Mouse (Mus musculus): ENCODE measurements around the gene Clip2. TPM values are rescaled to one million over a fixed set of nuclear protein-coding genes. Genes with fewer than 3 reads are reported as not detected.
"Not testable (repeated sequence)": the region's sequence is repeated elsewhere in the genome, so short reads cannot be mapped to it uniquely, and the experiment has no call there.

Gene Clip2
- polyA plus RNA-seq, 1 experiment from 2014 or later: 8.0 TPM

DNA sequence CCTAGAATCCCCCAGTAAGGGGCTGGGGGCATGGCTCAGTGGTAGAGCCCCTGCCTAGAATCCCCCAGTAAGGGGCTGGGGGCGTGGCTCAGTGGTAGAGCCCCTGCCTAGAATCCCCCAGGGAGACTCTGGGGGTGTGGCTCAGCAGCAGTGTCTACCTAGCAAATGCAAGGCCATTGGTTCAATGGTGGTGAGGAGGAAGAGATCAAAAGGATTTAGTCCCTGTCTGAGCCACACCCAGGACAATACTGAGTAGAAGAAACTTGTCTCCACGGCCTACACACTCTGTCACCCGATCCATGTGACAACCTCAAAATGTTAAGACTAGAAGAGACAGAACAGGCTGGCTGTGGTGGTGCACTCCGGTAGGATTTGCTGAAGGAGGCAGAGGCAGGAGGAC is 105.5 kb downstream of the Clip2 start:
- not testable (repeated sequence) for H3K4me1 ChIP-seq (replicated peaks; ENCODE audit: control insufficient read depth, insufficient read depth, low read length); H3K4me3 ChIP-seq (ENCODE audit: low read depth, low read length); H3K9ac ChIP-seq (ENCODE audit: low read depth, low read length); H3K4me2 ChIP-seq (replicated peaks; ENCODE audit: low read depth, low read length); H3K9me3 ChIP-seq (ENCODE audit: control insufficient read depth, low read length); H3K36me3 ChIP-seq (ENCODE audit: control insufficient read depth, insufficient read depth, low read length); H3K27ac ChIP-seq (ENCODE audit: low read depth, low read length); ATAC-seq (ENCODE audit: low FRiP score); H3K27me3 ChIP-seq (ENCODE audit: control insufficient read depth, insufficient read depth, low read length); DNase-seq (ENCODE audit: low spot score)
- 94% methylated on average over 4 of the region's 4 CpGs for WGBS

DNA sequence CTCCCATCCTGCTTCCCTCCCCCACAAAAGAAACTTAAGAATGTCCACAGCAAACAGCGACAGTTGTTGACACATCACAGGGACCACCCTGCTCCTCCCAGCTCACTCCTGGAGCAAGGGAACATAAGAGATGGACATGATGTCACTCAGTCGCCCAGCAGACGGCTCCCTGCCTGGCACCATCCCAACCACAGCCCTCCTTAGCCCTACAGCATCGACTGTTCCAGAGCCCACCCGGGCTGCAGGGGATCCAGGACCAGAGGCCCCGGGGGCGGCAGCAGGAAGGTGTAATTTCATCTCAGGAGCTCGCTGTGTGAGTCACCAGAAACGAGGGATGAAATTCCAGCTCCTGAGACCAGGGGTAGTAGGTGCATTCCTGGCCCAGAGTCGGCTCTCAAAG is 106.3 kb downstream of the Clip2 start:
- Histone ChIP-seq H3K9me3 (ENCODE audit: control insufficient read depth, low read length) (no peaks in the 10 kb centered on the region), H3K4me1 (replicated peaks; ENCODE audit: control insufficient read depth, insufficient read depth, low read length) (0 out of 2 replicates have a peak, but pooled peaks cover 3% of the 10 kb centered on the region), H3K4me2 (replicated peaks; ENCODE audit: low read depth, low read length) (no peak overlapping the region), H3K4me3 (ENCODE audit: low read depth, low read length) (no peak overlapping the region), H3K36me3 (ENCODE audit: control insufficient read depth, insufficient read depth, low read length) (peaks cover 6% of the 10 kb centered on the region), H3K27ac (ENCODE audit: low read depth, low read length) (no peak overlapping the region), H3K27me3 (ENCODE audit: control insufficient read depth, insufficient read depth, low read length) (no peaks in the 10 kb centered on the region), H3K9ac (ENCODE audit: low read depth, low read length) (no peak overlapping the region)
- no peak for ATAC-seq (ENCODE audit: low FRiP score)
- DNase-seq (ENCODE audit: low spot score): no peak
- 66% methylated on average over 10 of the region's 10 CpGs for WGBS

DNA sequence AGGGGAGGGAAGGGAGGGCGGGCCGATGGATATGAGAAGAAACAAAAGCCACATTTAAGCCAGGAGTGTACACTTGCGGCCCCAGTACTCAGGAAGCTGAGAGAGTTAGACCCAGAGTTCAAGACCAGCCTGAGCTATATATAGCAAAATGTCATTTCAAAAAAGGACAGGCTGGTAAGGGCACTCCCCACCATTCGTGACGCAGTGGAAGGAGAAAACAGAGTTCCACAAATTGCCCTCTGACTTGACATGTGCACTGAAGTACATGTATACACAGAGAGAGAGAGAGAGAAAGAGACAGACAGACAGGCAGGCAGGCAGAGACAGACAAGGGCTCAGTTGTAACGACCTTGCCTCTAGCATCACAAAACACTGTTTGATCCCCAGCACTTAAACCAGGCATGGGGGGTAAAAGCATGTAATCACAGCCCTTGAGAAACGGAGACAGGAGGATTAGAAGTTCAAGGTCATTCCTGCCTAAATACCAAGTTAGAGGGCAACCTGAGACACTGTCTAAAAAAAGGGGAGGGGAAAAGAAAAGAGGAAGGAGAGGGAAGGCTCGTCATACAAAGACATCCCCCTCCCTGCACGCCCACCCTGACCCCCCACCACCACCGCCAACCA is 106.9 kb downstream of the Clip2 start:
- H3K36me3 ChIP-seq (ENCODE audit: control insufficient read depth, insufficient read depth, low read length): peaks cover 6% of the 10 kb centered on the region

DNA sequence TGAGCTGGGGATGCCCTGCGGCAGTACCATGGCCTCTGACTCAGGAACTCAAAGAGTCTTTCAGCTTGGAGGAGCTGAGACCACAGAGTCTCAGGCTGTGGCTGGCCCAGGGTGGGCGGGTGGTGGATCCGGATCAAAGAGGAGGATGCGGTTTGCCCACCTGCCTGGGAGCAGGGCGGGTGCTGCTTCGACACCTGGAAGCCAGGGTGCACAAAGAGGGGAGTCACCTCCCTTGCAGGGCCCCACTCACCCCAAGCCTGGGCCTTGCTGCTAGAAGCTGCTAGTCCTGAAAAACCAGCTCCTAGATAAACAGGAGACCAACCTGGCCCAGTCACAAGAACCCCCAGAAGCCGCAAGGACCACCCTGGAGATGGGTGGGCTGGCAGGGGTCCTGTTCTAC is 107.8 kb downstream of the Clip2 start:
- peaks cover 6% of the 10 kb centered on the region for H3K36me3 ChIP-seq (ENCODE audit: control insufficient read depth, insufficient read depth, low read length)
- no peak overlapping the region for H3K27ac ChIP-seq (ENCODE audit: low read depth, low read length)
- no peaks in the 10 kb centered on the region for H3K27me3 ChIP-seq (ENCODE audit: control insufficient read depth, insufficient read depth, low read length)
- no peak overlapping the region for H3K4me2 ChIP-seq (replicated peaks; ENCODE audit: low read depth, low read length)
- DNase-seq (ENCODE audit: low spot score) (no peak), ATAC-seq (ENCODE audit: low FRiP score) (no peak)
- H3K9me3 ChIP-seq (ENCODE audit: control insufficient read depth, low read length): no peaks in the 10 kb centered on the region
- 90% methylated on average over 7 of the region's 7 CpGs for WGBS
- H3K4me3 ChIP-seq (ENCODE audit: low read depth, low read length): no peak overlapping the region
- 0 out of 2 replicates have a peak, but pooled peaks cover 3% of the 10 kb centered on the region for H3K4me1 ChIP-seq (replicated peaks; ENCODE audit: control insufficient read depth, insufficient read depth, low read length)
- H3K9ac ChIP-seq (ENCODE audit: low read depth, low read length): no peak overlapping the region

More for the DNA sequence above, 106.9 kb downstream of the Clip2 start:
- Histone ChIP-seq H3K9me3 (ENCODE audit: control insufficient read depth, low read length) (no peaks in the 10 kb centered on the region), H3K27me3 (ENCODE audit: control insufficient read depth, insufficient read depth, low read length) (no peaks in the 10 kb centered on the region), H3K4me3 (ENCODE audit: low read depth, low read length) (no peak overlapping the region), H3K9ac (ENCODE audit: low read depth, low read length) (no peak overlapping the region), H3K27ac (ENCODE audit: low read depth, low read length) (no peak overlapping the region), H3K4me2 (replicated peaks; ENCODE audit: low read depth, low read length) (no peak overlapping the region), H3K4me1 (replicated peaks; ENCODE audit: control insufficient read depth, insufficient read depth, low read length) (0 out of 2 replicates have a peak, but pooled peaks cover 3% of the 10 kb centered on the region)
- DNase-seq (ENCODE audit: low spot score) (no peak), ATAC-seq (ENCODE audit: low FRiP score) (no peak)
- 73% methylated on average over 10 of the region's 10 CpGs for WGBS

DNA sequence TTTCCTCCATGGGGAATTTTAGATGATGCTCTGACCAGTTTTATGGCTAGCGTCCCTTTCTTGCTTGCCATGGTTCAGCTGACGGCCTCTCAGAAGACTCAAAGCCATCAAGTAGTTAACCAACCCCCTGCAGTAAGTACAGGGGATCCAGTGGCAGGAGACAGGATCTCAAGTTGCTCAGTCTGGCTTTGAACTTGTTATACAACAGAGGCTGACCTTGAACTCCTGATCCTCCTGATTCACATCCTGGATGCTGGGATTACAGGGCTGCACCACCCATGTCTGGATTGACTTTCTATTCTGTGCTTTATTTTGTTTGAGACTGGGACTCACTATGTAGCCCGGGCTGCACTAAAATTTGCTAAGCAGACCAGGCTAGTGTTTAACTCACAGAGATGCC is 110.2 kb downstream of the Clip2 start:
- 0 out of 2 replicates have a peak, but pooled peaks cover 3% of the 10 kb centered on the region for H3K4me1 ChIP-seq (replicated peaks; ENCODE audit: control insufficient read depth, insufficient read depth, low read length)
- H3K9ac ChIP-seq (ENCODE audit: low read depth, low read length): no peak overlapping the region
- no peak for ATAC-seq (ENCODE audit: low FRiP score)
- H3K27ac ChIP-seq (ENCODE audit: low read depth, low read length): no peak overlapping the region
- no peak overlapping the region for H3K4me2 ChIP-seq (replicated peaks; ENCODE audit: low read depth, low read length)
- H3K36me3 ChIP-seq (ENCODE audit: control insufficient read depth, insufficient read depth, low read length): peaks cover 6% of the 10 kb centered on the region
- DNase-seq (ENCODE audit: low spot score): no peak
- H3K9me3 ChIP-seq (ENCODE audit: control insufficient read depth, low read length): no peaks in the 10 kb centered on the region
- no peak overlapping the region for H3K4me3 ChIP-seq (ENCODE audit: low read depth, low read length)
- H3K27me3 ChIP-seq (ENCODE audit: control insufficient read depth, insufficient read depth, low read length): no peaks in the 10 kb centered on the region
- WGBS: 88% methylated on average over 3 of the region's 3 CpGs

DNA sequence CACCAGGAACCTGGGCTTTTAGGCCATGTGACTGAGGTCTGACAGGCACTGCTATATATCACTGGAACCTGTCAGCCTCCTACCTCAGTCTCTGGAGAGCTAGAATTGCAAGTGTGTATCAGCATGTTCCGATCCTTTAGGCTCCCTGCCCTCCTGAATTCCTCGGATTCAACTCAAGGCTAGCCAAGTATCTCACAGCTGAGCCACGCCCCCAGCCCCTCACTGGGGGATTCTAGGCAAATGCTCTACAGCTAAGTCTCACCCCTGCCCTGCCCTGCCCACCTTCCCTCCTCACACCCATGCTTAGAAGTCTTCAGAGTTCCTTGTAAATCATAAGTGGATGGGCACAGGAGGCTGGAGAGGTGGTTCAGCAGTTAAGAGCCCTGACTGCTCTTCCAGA is 111.1 kb downstream of the Clip2 start:
- H3K36me3 ChIP-seq (ENCODE audit: control insufficient read depth, insufficient read depth, low read length): peaks cover 6% of the 10 kb centered on the region

DNA sequence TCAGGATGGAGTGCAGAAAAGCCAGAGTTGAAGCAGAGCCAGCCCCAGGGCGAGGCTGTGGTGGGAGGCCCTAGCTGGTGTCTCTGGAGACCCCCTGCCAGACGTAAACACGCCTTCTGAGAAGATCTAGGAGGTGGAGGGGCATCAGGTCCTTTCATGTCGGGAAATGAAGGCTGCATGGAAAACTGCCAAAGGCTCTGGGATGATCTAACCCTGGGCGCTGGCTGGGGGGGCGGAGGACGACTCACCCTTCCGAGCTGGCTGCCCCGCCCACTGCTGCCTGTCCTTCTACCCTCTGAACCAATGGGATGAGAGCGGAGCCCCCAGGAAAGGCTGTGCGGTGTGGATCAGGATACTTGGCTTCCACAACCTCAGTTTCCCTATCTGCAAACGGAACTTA is 112.1 kb downstream of the Clip2 start:
- Histone ChIP-seq H3K27me3 (ENCODE audit: control insufficient read depth, insufficient read depth, low read length) (no peaks in the 10 kb centered on the region), H3K9ac (ENCODE audit: low read depth, low read length) (no peak overlapping the region), H3K27ac (ENCODE audit: low read depth, low read length) (no peak overlapping the region), H3K4me3 (ENCODE audit: low read depth, low read length) (no peak overlapping the region), H3K4me2 (replicated peaks; ENCODE audit: low read depth, low read length) (no peak overlapping the region), H3K9me3 (ENCODE audit: control insufficient read depth, low read length) (no peaks in the 10 kb centered on the region), H3K4me1 (replicated peaks; ENCODE audit: control insufficient read depth, insufficient read depth, low read length) (no peaks in the 10 kb centered on the region), H3K36me3 (ENCODE audit: control insufficient read depth, insufficient read depth, low read length) (peaks cover 6% of the 10 kb centered on the region)
- 87% methylated on average over 12 of the region's 12 CpGs for WGBS
- no peak for DNase-seq (ENCODE audit: low spot score)
- no peak for ATAC-seq (ENCODE audit: low FRiP score)

More for the DNA sequence above, 111.1 kb downstream of the Clip2 start:
- Histone ChIP-seq H3K4me3 (ENCODE audit: low read depth, low read length) (no peak overlapping the region), H3K27ac (ENCODE audit: low read depth, low read length) (no peak overlapping the region), H3K9ac (ENCODE audit: low read depth, low read length) (no peak overlapping the region), H3K9me3 (ENCODE audit: control insufficient read depth, low read length) (no peaks in the 10 kb centered on the region), H3K4me2 (replicated peaks; ENCODE audit: low read depth, low read length) (no peak overlapping the region), H3K4me1 (replicated peaks; ENCODE audit: control insufficient read depth, insufficient read depth, low read length) (0 out of 2 replicates have a peak, but pooled peaks cover 3% of the 10 kb centered on the region), H3K27me3 (ENCODE audit: control insufficient read depth, insufficient read depth, low read length) (no peaks in the 10 kb centered on the region)
- no peak for DNase-seq (ENCODE audit: low spot score)
- no peak for ATAC-seq (ENCODE audit: low FRiP score)
- 78% methylated on average over 3 of the region's 3 CpGs for WGBS

DNA sequence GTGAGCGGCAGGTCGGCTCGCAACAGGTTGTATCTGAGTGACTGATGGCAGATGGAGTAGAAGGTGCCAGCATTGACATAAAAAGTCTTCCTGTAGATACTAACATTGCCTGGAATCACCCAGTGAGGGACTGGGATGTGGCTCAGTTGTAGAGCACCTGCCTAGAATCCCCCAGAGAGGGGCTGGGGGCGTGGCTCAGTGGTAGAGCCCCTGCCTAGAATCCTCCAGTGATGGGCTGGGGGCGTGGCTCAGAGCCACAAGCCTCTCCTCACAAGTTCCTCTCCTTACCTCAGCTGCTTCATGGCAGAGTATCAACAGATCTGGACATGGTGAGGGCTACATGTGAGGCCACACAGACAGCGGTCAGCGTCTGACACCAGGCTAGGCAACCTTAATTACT is 112.8 kb downstream of the Clip2 start:
- no peaks in the 10 kb centered on the region for H3K9me3 ChIP-seq (ENCODE audit: control insufficient read depth, low read length)
- WGBS: 99% methylated on average over 7 of the region's 7 CpGs
- no peak for DNase-seq (ENCODE audit: low spot score)
- H3K4me1 ChIP-seq (replicated peaks; ENCODE audit: control insufficient read depth, insufficient read depth, low read length): no peaks in the 10 kb centered on the region
- H3K27ac ChIP-seq (ENCODE audit: low read depth, low read length): no peak overlapping the region
- no peak for ATAC-seq (ENCODE audit: low FRiP score)
- H3K9ac ChIP-seq (ENCODE audit: low read depth, low read length): no peak overlapping the region
- no peaks in the 10 kb centered on the region for H3K27me3 ChIP-seq (ENCODE audit: control insufficient read depth, insufficient read depth, low read length)
- H3K4me2 ChIP-seq (replicated peaks; ENCODE audit: low read depth, low read length): no peak overlapping the region
- H3K4me3 ChIP-seq (ENCODE audit: low read depth, low read length): no peak overlapping the region
- peaks cover 6% of the 10 kb centered on the region for H3K36me3 ChIP-seq (ENCODE audit: control insufficient read depth, insufficient read depth, low read length)
